In the genomic region with DNA sequence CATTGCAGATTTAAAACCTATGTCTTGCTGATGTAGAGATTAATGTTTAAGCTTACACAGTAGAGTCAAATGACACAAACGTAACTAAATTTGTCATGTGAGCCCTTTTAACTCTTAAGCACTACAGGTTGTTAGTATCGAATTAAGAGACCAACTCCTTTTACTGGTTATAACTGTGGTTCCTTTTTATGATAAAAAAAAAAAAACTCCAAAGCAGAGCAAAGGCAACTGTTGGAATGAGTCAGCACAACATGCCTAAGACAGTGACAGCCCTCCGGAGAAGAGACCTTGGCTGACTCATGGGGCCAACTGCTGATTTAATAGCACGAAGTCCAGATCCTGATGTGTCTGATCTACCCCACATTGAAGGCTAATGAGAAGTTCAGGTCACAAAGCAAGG, we compare ENCODE assay signal across 15 mouse cellular contexts.
DNase-seq lines count a peak whose midpoint lies in the region; ATAC-seq and TF ChIP-seq lines count a peak whose summit lies in the region.
"Had no signal": no experiment of that assay in that cellular context is flagged by ENCODE, and none has a peak within 500 bp of the region (broad histone marks: within the 10 kb centered on the region; RNA-seq: fewer than 3 reads in every experiment).

No protein-coding gene starts in this region.

- WGBS in liver, embryonic 14.5 days (ENCODE audit: insufficient replicate concordance): 13% methylated on average over 4 of the region's 4 CpGs

- H3K79me2 ChIP-seq in MEL (ENCODE audit: control insufficient read depth, insufficient read depth, low read length, poor library complexity): no peaks in the 10 kb centered on the region

- H3K9me3 ChIP-seq in MEL (replicated peaks; ENCODE audit: insufficient read depth, low read length): no peaks in the 10 kb centered on the region
- no peaks in the 10 kb centered on the region for H3K9me3 ChIP-seq in liver, embryonic 14.5 days (ENCODE audit: control insufficient read depth, low read length)
- H3K9me3 ChIP-seq: limb, embryonic 10.5 days; neural tube, embryonic 15.5 days had no signal

- H3K4me2 ChIP-seq in liver, embryonic 14.5 days (ENCODE audit: low read depth): no peak overlapping the region
- H3K4me2 ChIP-seq: neural tube, embryonic 15.5 days had no signal

- peaks cover 38 to 60% of the 10 kb centered on the region in 2 experiments for H3K4me1 ChIP-seq in MEL (ENCODE audit: control insufficient read depth in 1 of 2, insufficient read depth in 2 of 2, low read length in 2 of 2)
- peaks cover 6 to 48% of the 10 kb centered on the region in 2 experiments for H3K4me1 ChIP-seq in liver, embryonic 14.5 days (replicated peaks; ENCODE audit: control insufficient read depth in 2 of 2, insufficient read depth in 2 of 2, low read length in 1 of 2)

- TF ChIP-seq POLR2A in MEL (IDR thresholded peaks at IDR 0.05; ENCODE audit: control insufficient read depth in 1 of 2, insufficient read depth in 1 of 2, low read depth in 1 of 2, low read length in 2 of 2, poor library complexity in 1 of 2): peak in 1 of 2 experiments; percentile 50; a peak in 1 of 4 replicates

- peak overlapping the region; percentile 92 for H3K27ac ChIP-seq in MEL (ENCODE audit: control insufficient read depth, low read depth, low read length)
- no peak overlapping the region for H3K27ac ChIP-seq in liver, embryonic 14.5 days
- H3K27ac ChIP-seq: limb, embryonic 10.5 days; neural tube, embryonic 15.5 days had no signal

- no peak overlapping the region for H3K4me3 ChIP-seq in MEL (ENCODE audit: control insufficient read depth in 1 of 2, insufficient read depth in 1 of 2, low read depth in 2 of 2, low read length in 2 of 2)
- no peak overlapping the region for H3K4me3 ChIP-seq in liver, embryonic 14.5 days (ENCODE audit: insufficient read depth in 1 of 2, low read depth in 2 of 2, low read length in 2 of 2)
- H3K4me3 ChIP-seq: limb, embryonic 10.5 days; neural tube, embryonic 15.5 days had no signal

- no peak for TF ChIP-seq CTCF in MEL (IDR thresholded peaks at IDR 0.05 in 2 of 3, conservative IDR thresholded peaks at IDR 0.05 in 1 of 3; ENCODE audit: control insufficient read depth in 1 of 3, insufficient read depth in 1 of 3, low read depth in 2 of 3, low read length in 3 of 3, poor library complexity in 1 of 3, severe bottlenecking in 1 of 3)
- no peak for TF ChIP-seq CTCF in liver, embryonic 14.5 days (IDR thresholded peaks at IDR 0.05; ENCODE audit: low read depth)

- DNase-seq in 416B (ENCODE audit: low read depth) (peak; percentile 95), MEL (ENCODE audit: low read depth, low spot score) (peak; percentile 96)
- peak; percentile 49 for DNase-seq in c-Kit-positive CD71-negative TER-119-negative erythroid progenitor cells, embryonic 14.5 days (ENCODE audit: low read depth)
- DNase-seq in liver, embryonic 14.5 days (ENCODE audit: low read depth in 3 of 3, low spot score in 3 of 3): peak in 2 of 3 experiments; percentile 44 to 45
- no peak for DNase-seq in urinary bladder, adult 18-20 months (ENCODE audit: low spot score in 2 of 2)
- DNase-seq in right cerebral cortex, postnatal 4 days: no peak
- DNase-seq in left cerebral cortex, postnatal 10 days (ENCODE audit: extremely low spot score in 1 of 2, low spot score in 2 of 2): no peak
- DNase-seq: cerebellum, postnatal 14 days; heart, postnatal 36 days; kidney, adult 18-20 months had no signal

- peak overlapping the region; percentile 37 for H3K9ac ChIP-seq in MEL (ENCODE audit: control insufficient read depth, low read depth, low read length, poor library complexity, severe bottlenecking)
- no peak overlapping the region for H3K9ac ChIP-seq in liver, embryonic 14.5 days (replicated peaks)
- H3K9ac ChIP-seq: neural tube, embryonic 15.5 days had no signal

- peaks cover 0 to 59% of the 10 kb centered on the region in 2 experiments; a peak in 2 of 4 replicates for H3K36me3 ChIP-seq in MEL (ENCODE audit: control insufficient read depth in 1 of 2, insufficient read depth in 2 of 2, low read length in 2 of 2)
- H3K36me3 ChIP-seq in liver, embryonic 14.5 days (replicated peaks; ENCODE audit: control insufficient read depth, insufficient read depth, low read depth): no peaks in the 10 kb centered on the region

- intact Hi-C loops in left cerebral cortex, postnatal 10 days (cut with DNase I): loop anchor here (10.0 kb wide), 1 partner anchor 186 kb away; no protein-coding TSS in a partner anchor

- no peaks in the 10 kb centered on the region for H3K27me3 ChIP-seq in MEL (ENCODE audit: control insufficient read depth in 1 of 2, insufficient read depth in 2 of 2, low read length in 2 of 2)
- H3K27me3 ChIP-seq in liver, embryonic 14.5 days (ENCODE audit: control insufficient read depth, insufficient read depth, low read length): no peaks in the 10 kb centered on the region
- H3K27me3 ChIP-seq: neural tube, embryonic 15.5 days; Patski had no signal

- TF ChIP-seq EP300 in MEL (IDR thresholded peaks at IDR 0.05; ENCODE audit: low read depth in 1 of 2, low read length in 2 of 2): peak; percentile 91 to 98
- 0 out of 2 replicates have a peak, but pooled peaks have one; percentile 39 for TF ChIP-seq EP300 in liver, embryonic 14.5 days (IDR thresholded peaks at IDR 0.05; ENCODE audit: low read depth)

- no peak for TF ChIP-seq RAD21 in MEL (IDR thresholded peaks at IDR 0.05; ENCODE audit: low read depth, low read length)

- ATAC-seq in liver, embryonic 14.5 days (ENCODE audit: insufficient read depth): peak; percentile 60
- no peak for ATAC-seq in CD4-positive, CD25-positive, alpha-beta regulatory T cell, adult 4 months
- ATAC-seq: midbrain, embryonic 16.5 days; Patski had no signal

TF ChIP-seq in MEL, 35 proteins besides CTCF, POLR2A, EP300 and RAD21:
- TF ChIP-seq NELFE (IDR thresholded peaks at IDR 0.05; ENCODE audit: low read depth, low read length): peak; percentile 45; the same call in 1 of the 2 replicates
- no peak for TF ChIP-seq CHD1 (IDR thresholded peaks at IDR 0.05; ENCODE audit: low read depth, low read length)
- 0 out of 2 replicates have a peak, but pooled peaks have one; percentile 66 for TF ChIP-seq MYC (IDR thresholded peaks at IDR 0.05; ENCODE audit: low read depth, low read length)
- TF ChIP-seq ZMIZ1 (IDR thresholded peaks at IDR 0.05; ENCODE audit: low read depth, low read length): no peak
- no peak for TF ChIP-seq ZC3H11A (IDR thresholded peaks at IDR 0.05; ENCODE audit: low read depth, low read length)
- TF ChIP-seq KAT2A (conservative IDR thresholded peaks at IDR 0.05; ENCODE audit: low read depth, low read length): no peak
- peak; percentile 81 for TF ChIP-seq USF1 (IDR thresholded peaks at IDR 0.05; ENCODE audit: low read depth, low read length)
- TF ChIP-seq TBP (IDR thresholded peaks at IDR 0.05; ENCODE audit: low read depth, low read length): peak; percentile 18; the same call in 1 of the 2 replicates
- no peak for TF ChIP-seq MEF2A (IDR thresholded peaks at IDR 0.05; ENCODE audit: extremely low read depth, insufficient replicate concordance, low read depth, low read length, poor library complexity, severe bottlenecking)
- no peak for TF ChIP-seq ELF1 (IDR thresholded peaks at IDR 0.05; ENCODE audit: low read depth, low read length)
- peak; percentile 83 for TF ChIP-seq TCF12 (IDR thresholded peaks at IDR 0.05; ENCODE audit: low read depth, low read length)
- peak; percentile 85 for TF ChIP-seq RCOR1 (IDR thresholded peaks at IDR 0.05; ENCODE audit: low read depth, low read length)
- TF ChIP-seq SIN3A (IDR thresholded peaks at IDR 0.05; ENCODE audit: low read length): peak; percentile 95
- TF ChIP-seq USF2 (IDR thresholded peaks at IDR 0.05; ENCODE audit: borderline replicate concordance in 1 of 2, insufficient read depth in 1 of 2, low read depth in 1 of 2, low read length in 2 of 2): no peak
- TF ChIP-seq MAX (IDR thresholded peaks at IDR 0.05; ENCODE audit: low read length): peak; percentile 83
- TF ChIP-seq POLR2AphosphoS5 (IDR thresholded peaks at IDR 0.05; ENCODE audit: borderline replicate concordance, low read depth, low read length): no peak
- TF ChIP-seq MAFK (IDR thresholded peaks at IDR 0.05; ENCODE audit: borderline replicate concordance, low read depth, low read length): peak; percentile 92
- peak; percentile 63 for TF ChIP-seq GATA1 (IDR thresholded peaks at IDR 0.05; ENCODE audit: low read depth, low read length)
- TF ChIP-seq POLR2AphosphoS2 (IDR thresholded peaks at IDR 0.05; ENCODE audit: low read length): 0 out of 2 replicates have a peak, but pooled peaks have one; percentile 46
- no peak for TF ChIP-seq CHD2 (IDR thresholded peaks at IDR 0.05; ENCODE audit: low read length)
- no peak for TF ChIP-seq E2F4 (IDR thresholded peaks at IDR 0.05; ENCODE audit: borderline replicate concordance, low read depth, low read length)
- TF ChIP-seq MYB (IDR thresholded peaks at IDR 0.05; ENCODE audit: low read depth, low read length): peak; percentile 99
- peak; percentile 60; the same call in 1 of the 2 replicates for TF ChIP-seq HCFC1 (IDR thresholded peaks at IDR 0.05; ENCODE audit: low read depth, low read length)
- peak; percentile 79 for TF ChIP-seq BHLHE40 (IDR thresholded peaks at IDR 0.05; ENCODE audit: borderline replicate concordance, low read depth, low read length)
- peak; percentile 97 for TF ChIP-seq ETS1 (IDR thresholded peaks at IDR 0.05; ENCODE audit: low read depth, low read length)
- TF ChIP-seq TAL1 (IDR thresholded peaks at IDR 0.05; ENCODE audit: low read length): no peak
- TF ChIP-seq JUND (IDR thresholded peaks at IDR 0.05; ENCODE audit: low read depth, low read length): peak; percentile 78
- peak; percentile 67 for TF ChIP-seq MXI1 (IDR thresholded peaks at IDR 0.05; ENCODE audit: low read depth, low read length)
- no peak for TF ChIP-seq MAZ (IDR thresholded peaks at IDR 0.05; ENCODE audit: low read depth, low read length)
- TF ChIP-seq NRF1 (IDR thresholded peaks at IDR 0.05; ENCODE audit: insufficient read depth, low read depth, low read length, poor library complexity, severe bottlenecking): no peak
- TF ChIP-seq SMC3 (IDR thresholded peaks at IDR 0.05; ENCODE audit: low read depth, low read length): no peak
- peak; percentile 98 for TF ChIP-seq GABPA (IDR thresholded peaks at IDR 0.05; ENCODE audit: low read depth, low read length)
- no peak for TF ChIP-seq ZKSCAN1 (IDR thresholded peaks at IDR 0.05; ENCODE audit: low read depth, low read length)
- no peak for TF ChIP-seq UBTF (IDR thresholded peaks at IDR 0.05; ENCODE audit: borderline replicate concordance, insufficient read depth, low read depth, low read length)
- peak; percentile 99 for TF ChIP-seq ZNF384 (IDR thresholded peaks at IDR 0.05; ENCODE audit: low read depth, low read length)
TF ChIP-seq in MEL: peak in this region for 19.

Comparison
In these comparisons a context has a peak if more than half of its experiments do, and no peak if none do; other contexts are left out.
1. DNase-seq: peak in 416B (single experiment), MEL (single experiment), c-Kit-positive CD71-negative TER-119-negative erythroid progenitor cells, embryonic 14.5 days (single experiment) and liver, embryonic 14.5 days (2 of 3); none in urinary bladder, adult 18-20 months (0 of 2), right cerebral cortex, postnatal 4 days (single experiment) and left cerebral cortex, postnatal 10 days (0 of 2).